Mouse (Mus musculus): ENCODE measurements around the gene Plin5.
A peak's percentile ranks its signal among the peaks of the same experiment; 100 is the strongest.
"Not testable (repeated sequence)": the region's sequence is repeated elsewhere in the genome, so short reads cannot be mapped to it uniquely, and the experiment has no call there.

The Plin5 gene

GRCm38 (mm10) chr17:56108334-56109044 lies 8.9 kb downstream of the Plin5 start:
- peak in 1 of 2 experiments; percentile 68 for DNase-seq (ENCODE audit: low spot score in 2 of 2)

- no peak for DNase-seq (ENCODE audit: low spot score in 2 of 2)
These were observed 9.7 kb downstream of the Plin5 start for GRCm38 (mm10) chr17:56107736-56108135.

- no peak for DNase-seq (ENCODE audit: low spot score in 2 of 2)
These were observed 10.4 kb downstream of the Plin5 start for GRCm38 (mm10) chr17:56106981-56107380.

- DNase-seq (ENCODE audit: low spot score in 2 of 2): not testable (repeated sequence)
These were observed 11.0 kb downstream of the Plin5 start for GRCm38 (mm10) chr17:56106436-56106835.

GRCm38 (mm10) chr17:56104821-56105220 lies 12.6 kb downstream of the Plin5 start:
- not testable (repeated sequence) for DNase-seq (ENCODE audit: low spot score in 2 of 2)

- DNase-seq (ENCODE audit: low spot score in 2 of 2): no peak
These were observed 13.7 kb downstream of the Plin5 start for GRCm38 (mm10) chr17:56103465-56104285.

GRCm38 (mm10) chr17:56102927-56103326 lies 14.5 kb downstream of the Plin5 start:
- DNase-seq (ENCODE audit: low spot score in 2 of 2): no peak

GRCm38 (mm10) chr17:56102158-56102557 lies 15.2 kb downstream of the Plin5 start:
- DNase-seq (ENCODE audit: low spot score in 2 of 2): no peak

GRCm38 (mm10) chr17:56100811-56101210 lies 16.6 kb downstream of the Plin5 start:
- DNase-seq (ENCODE audit: low spot score in 2 of 2): no peak

GRCm38 (mm10) chr17:56098711-56099572 lies 18.5 kb downstream of the Plin5 start:
- no peak for DNase-seq (ENCODE audit: low spot score in 2 of 2)

GRCm38 (mm10) chr17:56098180-56098579 lies 19.2 kb downstream of the Plin5 start:
- DNase-seq (ENCODE audit: low spot score in 2 of 2): no peak

GRCm38 (mm10) chr17:56096883-56097282 lies 20.5 kb downstream of the Plin5 start:
- DNase-seq (ENCODE audit: low spot score in 2 of 2): no peak

- DNase-seq (ENCODE audit: low spot score in 2 of 2): no peak
These were observed 24.6 kb downstream of the Plin5 start for GRCm38 (mm10) chr17:56092794-56093193.

GRCm38 (mm10) chr17:56092312-56092711 lies 25.1 kb downstream of the Plin5 start:
- no peak for DNase-seq (ENCODE audit: low spot score in 2 of 2)

GRCm38 (mm10) chr17:56080781-56081585 lies 36.4 kb downstream of the Plin5 start:
- peak; percentile 64 to 68 for DNase-seq (ENCODE audit: low spot score in 2 of 2)

GRCm38 (mm10) chr17:56079921-56080320 lies 37.5 kb downstream of the Plin5 start:
- no peak for DNase-seq (ENCODE audit: low spot score in 2 of 2)

- peak; percentile 99 to 100 for DNase-seq (ENCODE audit: low spot score in 2 of 2)
These were observed 38.3 kb downstream of the Plin5 start, which contains the start of gene Hdgfl2 for GRCm38 (mm10) chr17:56078880-56079795. Gene Hdgfl2 (plus strand): TSS chr17:56079634.

GRCm38 (mm10) chr17:56078361-56078760 lies 39.0 kb downstream of the Plin5 start:
- peak in 1 of 2 experiments; percentile 50 for DNase-seq (ENCODE audit: low spot score in 2 of 2)

- no peak for DNase-seq (ENCODE audit: low spot score in 2 of 2)
These were observed 39.9 kb downstream of the Plin5 start for GRCm38 (mm10) chr17:56077523-56077922.

GRCm38 (mm10) chr17:56074827-56075208 lies 42.6 kb downstream of the Plin5 start, which contains the start of gene Ubxn6:
Gene Ubxn6 (minus strand): TSS chr17:56075028.
- DNase-seq (ENCODE audit: low spot score in 2 of 2): peak; percentile 96 to 97

Measured in frontal cortex, postnatal 10 days (tissue).